Mouse (Mus musculus): ENCODE data around the gene Pknox1.

Pknox1 gene

DNA sequence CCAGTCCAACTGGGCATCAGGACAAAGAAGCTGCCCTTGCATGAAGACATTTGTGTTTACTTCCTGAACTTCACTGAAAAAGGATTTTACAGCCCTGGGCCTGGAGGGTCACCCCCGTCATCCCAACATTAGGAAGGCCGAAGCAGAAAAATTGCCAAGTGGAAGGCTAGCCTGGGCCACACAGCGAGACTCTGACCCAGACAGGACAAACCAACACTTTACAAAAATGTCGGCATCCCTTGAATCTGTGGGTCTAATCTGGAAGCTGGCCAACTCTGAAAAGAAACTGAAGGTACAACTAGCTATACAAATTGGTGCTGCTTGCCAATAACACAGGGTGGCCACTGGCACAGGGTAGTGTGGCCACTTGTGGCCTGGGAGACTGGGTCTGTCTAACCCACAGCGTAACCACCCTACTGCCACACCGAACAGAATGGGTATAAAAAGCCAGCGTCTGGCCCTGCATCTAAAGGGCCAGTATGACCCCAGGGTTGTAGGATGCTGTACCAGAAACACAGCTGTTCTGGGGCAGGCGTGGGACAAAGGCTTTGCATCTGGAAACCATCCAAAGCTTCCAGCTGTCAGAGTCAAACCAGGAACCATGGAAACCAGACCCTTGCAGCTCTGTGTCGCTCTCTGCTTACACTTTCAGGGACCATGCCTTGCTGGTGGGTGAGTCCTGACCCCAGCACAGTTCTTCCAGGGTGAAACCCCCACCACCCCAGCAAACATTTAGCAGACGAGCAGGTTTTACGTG lies 7.2 kb upstream of the Pknox1 start:
- DNase-seq, result peak; percentile 56

DNA sequence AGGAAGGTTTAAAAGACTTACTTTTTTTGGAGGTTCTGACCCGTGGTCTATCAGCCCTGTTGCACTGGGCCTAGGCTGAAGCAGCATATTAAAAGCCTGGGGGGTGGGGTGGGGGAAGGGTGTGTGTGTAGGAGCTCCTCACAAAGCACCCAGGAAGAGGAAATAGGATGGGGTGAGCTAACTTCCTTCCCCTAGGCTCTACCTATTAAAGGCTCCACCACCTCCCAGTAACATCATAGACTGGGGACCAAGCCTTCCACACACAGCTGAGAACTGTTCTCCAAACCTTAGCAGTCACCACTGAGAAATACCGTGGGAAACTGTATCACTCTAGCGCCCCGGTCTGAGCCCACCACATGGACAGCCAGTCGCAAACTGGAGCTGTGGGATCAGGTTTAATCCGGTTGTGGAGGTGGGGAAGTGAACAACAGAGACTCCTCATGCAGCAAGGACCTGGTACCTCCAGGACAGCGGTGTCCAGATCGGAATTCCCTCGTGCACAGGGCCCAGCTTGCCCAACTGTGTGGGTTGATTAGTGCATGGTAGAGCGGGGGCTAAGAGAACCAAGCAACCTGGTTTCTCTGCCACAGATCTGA lies 6.5 kb upstream of the Pknox1 start:
- DNase-seq, result no peak

DNA sequence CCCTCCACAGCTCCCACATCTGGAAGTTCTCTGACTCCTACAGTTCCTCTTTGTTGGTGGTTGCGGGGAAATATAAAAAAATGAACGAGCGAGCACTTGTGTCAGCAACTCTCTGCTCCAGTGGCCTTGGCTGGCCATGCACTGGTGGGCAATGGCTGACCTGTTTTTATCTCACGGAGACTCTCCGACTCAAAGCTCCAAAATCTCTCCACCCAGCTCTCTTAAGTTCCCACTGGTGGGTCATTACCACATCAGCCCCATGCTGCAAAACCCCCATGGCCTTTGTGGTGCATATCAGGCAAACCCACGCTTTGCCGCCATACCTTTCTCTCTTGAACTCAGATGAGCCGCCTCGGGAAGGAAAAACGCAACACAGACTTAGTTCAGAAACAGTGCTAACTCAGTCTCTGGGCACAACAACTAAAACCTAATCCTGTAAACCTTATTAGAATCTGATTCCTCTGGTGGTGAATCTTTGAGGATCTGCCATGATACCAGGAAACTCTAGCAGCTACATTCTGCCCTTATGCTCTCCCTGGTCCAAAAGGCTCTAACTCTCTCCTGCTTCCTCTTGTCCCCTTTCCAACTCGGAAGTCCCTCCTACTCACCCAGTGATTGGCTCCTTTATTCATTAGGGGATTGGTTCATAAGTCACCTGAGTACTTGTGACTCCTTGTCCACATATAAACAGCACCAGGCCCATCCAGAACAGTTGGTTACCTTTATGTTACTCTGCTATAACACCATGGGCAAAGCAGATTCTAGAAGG lies 5.3 kb upstream of the Pknox1 start:
- DNase-seq, result no peak

DNA sequence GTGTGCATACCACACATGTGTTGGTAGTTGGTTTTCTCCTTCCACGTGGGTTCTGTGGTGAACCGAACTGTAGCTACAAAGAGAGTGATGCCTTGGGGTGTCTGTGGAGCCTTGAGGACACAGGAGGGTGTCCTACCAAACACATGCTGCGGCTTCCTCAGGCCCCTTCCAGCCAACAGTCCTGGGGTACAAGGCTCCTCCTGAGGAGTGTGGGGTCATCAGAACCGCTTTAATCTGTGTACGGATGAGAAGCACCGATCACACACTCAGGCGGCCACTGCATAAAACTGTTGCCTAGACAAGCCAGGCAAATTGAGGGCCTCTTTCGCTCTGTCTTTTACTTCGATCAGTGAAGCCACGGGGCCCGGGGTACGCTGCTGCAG lies 911 bp upstream of the Pknox1 start:
- DNase-seq, result peak; percentile 35

DNA sequence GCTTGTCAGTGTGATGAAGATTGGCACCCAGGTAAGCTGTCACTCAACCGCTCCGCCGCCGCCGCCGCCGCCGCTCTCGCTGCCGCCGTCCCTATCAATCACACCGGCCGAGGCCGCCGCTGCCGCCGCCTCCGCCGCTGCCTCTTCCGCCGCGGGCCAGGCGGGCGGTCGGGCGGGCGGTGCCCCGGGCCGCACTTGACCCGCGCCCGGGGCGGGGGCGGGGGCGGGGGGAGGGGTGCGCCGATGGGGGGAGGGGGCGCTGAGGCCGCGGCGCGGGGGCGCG lies 265 bp downstream of the Pknox1 start:
- DNase-seq, result no peak

DNA sequence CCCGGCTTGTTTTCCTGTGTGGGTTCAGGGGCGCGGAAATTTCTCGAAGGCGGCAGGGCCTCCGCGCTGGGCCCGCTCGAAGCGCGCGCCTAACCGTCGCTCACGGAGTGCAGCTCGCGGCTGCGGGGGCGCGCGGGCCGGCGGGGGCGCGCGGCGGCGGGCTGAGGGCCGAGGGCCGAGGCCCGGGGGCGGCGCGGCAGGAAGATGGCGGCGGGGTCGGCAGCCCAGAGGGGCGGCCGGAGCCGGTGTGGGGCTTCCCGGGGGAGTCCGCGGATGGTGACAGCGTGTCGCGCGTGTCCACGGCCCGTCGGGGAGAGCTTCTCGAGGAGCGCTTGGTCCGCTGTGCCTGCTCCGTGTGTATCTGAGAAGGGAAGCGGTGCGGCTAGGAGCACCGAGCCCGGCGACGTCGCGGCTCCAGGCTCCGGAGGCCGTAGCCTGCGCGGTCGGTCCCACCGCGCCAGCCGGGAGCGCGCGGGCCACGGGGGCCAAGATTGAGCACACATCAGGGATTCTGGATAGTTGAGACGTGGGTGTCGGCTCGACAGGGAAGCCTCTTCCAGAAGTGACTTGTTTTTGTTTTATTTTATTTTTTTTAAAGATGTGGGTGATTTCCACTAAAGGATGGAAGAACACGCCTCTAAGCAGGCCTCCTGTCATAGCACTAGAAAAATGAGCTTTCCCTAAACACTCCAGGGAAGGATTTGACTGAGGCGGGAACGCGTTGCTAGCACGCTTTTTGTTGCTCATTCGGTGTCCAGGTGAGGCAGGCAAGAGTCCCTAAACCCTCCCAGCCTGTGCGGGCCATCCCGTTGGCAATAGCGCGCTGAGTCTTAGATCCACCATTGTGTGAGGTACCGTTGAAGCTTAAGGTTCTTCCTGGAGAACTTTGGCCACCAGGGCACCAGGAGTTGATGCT lies 865 bp downstream of the Pknox1 start:
- peak; percentile 59 for DNase-seq

DNA sequence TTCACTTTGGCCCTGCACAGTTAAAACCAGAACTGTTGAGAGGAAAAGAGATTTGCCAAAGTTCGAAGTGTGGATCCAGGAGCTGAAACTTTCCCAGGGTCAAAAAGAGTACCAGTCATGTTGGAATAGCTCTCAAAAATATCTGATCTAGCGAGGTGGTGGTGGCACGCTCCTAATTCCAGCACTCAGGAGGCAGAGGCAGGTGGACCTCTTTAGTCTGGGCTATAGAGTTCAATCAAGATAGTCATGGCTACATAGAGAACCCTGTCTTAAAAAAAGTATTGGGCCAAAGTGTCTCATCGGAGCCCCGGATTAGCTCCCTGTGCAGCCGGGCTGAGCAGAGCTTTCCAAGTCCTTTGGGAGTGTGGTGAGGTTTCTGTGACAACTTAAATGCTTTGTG lies 1.7 kb downstream of the Pknox1 start:
- no peak for DNase-seq

DNA sequence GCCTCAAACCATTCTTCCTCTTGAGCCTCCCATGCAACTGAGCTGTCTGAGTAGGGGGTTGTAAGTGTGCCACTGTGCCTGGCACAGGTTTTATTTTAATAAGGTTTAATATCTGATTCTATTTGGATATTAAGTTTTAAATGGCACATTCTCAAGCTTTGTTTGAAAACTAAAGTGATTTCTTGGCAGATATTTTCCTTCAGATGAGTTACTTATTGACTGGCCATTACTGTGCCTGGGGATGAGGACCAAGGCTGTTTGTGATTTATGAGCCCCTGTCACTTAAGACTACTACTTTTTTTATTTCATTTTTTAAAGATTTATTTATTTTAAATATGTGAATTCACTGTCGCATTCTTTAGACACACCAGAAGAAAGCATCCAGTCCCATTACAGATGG lies 5.2 kb downstream of the Pknox1 start:
- DNase-seq, result no peak

DNA sequence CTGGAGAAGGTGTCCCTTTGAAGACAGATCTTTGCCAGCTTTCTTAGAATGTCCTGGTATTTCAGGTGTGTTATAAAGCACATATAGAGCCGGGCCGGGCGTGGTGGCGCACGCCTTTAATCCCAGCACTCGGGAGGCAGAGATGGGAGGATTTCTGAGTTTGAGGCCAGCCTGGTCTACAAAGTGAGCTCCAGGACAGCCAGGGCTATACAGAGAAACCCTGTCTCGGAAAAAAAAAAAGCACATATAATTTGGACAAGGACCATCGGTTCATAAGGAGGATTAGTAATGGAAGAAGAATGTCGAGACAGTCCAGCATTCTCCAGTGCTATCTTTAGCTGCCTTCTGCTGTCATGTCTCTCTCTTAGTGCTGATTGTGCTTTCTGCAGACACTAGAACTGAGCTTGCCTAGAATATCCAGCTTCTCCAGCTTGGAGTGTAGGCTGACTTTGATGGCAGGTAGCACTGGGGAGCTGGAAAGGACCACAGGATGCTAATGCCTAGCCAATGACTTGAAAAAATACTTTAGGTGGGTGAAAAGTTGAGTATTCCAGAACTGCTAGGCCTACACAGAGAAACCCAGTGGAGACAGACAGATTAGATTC lies 5.9 kb downstream of the Pknox1 start:
- no peak for DNase-seq

DNA sequence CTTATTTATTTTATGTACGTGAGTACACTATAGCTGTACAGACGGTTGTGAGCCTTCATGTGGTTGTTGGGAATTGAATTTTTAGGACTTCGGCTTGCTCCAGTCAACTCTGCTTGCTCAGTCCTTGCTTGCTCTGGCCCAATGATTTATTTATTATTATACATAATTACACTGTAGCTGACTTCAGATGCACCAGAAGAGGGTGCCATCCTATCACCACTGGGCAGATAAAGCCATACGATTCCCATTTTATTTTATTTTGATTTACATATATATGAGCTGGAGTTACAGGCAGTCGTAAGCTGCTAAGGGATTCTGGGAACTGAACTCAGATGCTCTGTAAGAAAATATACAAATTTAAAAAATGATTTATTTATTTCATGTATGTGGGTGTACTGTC lies 7.2 kb downstream of the Pknox1 start:
- no peak for DNase-seq

DNA sequence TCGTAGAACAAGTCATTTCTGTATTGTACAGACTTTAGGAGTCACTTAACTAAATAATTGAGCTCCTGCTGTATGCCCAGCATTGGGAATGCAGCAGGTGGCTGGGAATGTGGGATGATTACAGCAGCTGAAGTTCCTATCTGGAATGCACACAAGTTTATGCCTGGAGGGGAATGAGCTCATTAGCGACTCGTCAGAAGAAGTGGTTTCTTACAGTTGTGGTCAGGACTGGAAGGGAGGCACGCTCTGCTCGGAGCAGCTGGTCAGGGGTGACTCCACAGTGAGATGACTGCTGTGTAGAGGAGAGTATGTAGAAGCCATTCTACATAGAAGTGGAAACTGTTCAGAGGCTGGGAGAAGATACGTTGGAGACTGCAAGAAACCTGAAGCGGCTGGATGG lies 10.1 kb downstream of the Pknox1 start:
- DNase-seq, result no peak

DNA sequence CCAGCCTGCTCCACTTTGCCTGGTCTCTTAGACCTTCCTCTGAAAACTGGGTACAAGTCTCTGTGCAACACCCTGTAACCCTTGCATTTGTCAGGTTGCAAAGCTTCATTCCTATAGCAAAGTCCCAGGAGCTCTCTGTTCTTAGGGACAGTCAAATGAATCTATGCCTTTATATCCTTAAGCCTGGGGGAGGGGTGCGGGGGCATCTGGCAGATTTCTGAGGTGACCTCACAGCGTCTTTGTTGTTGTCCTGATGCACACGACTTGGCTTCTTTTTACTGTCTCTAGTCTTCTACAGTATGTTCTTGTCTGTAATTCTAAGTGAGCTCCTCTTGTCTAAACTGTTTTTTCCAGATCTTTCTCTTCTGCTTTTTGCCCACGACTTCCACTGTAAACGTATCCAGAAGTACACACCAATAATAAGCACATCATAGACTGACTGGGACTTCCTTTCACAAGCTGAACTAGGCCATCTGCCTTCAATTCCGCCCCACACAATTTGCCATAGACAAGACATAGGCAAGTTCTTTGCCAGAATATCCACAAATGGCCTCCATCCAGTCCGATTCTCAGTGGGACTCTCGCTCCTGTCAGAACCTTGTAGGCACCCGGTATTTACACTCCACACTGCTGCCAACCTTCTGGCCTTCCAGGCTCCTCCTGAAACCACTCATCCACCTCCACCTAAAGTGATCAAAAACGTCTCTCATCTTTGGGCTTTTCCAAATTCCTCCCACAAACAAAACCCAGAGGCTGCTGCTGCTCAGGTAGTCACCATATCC lies 12.1 kb downstream of the Pknox1 start:
- no peak for DNase-seq

DNA sequence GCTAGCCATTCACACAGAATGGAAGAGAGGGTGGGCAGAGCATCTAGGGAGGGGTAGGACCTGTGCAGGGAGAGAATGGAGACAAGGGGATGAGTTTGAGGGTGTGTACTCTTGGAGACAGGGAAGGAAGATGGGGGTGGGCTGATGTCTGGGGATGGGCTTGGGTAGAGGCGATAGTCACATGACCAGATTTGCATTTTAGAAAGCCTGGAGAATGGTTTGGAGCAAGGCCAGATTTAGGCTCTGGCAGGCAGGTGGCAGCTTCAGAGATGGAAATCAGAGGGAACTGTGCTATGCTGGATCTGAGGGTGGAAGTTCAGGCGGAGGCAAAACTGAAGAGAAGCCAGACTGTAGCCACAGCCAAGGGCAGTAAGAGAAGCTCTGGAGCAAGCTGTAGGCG lies 15.8 kb downstream of the Pknox1 start:
- DNase-seq, result no peak

DNA sequence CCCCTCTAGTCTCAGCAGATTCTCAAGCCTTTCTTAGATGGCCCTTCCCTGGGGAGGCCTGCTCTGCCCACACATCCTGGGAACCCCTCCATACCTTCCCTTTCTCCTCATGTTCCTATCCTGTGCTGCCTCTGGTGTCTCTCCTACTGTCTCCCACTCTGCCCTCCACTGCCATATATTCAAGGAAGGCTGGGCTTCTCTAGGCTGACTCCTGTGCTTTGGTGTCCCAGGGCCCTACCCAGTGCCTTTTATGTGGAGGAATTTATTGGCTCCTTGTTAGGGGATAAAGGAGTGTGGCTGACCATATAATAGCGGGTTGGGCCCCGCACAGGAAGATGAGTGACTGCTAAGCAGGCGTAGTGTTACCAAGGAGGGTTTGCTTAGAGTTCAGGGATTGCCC lies 18.7 kb downstream of the Pknox1 start:
- no peak for DNase-seq

DNA sequence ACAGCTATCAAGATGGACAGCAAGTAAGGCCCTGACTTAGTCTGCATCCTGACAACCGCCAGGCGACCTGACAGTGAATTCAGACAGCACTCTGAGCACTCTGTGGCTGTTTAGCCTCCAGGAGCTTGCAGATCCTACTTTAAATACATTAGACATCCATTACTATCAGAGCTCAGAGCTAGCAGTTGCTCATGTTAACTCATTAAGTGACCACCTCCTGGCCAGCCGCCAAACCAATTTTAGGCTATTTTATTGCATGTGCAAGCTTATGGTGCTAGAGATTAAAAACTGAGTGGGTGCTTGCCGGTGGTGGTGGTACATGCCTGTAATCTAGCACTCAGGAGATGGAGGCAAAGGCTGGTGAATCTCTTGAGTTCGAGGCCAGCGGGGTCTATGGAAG lies 19.2 kb downstream of the Pknox1 start:
- DNase-seq, result no peak

DNA sequence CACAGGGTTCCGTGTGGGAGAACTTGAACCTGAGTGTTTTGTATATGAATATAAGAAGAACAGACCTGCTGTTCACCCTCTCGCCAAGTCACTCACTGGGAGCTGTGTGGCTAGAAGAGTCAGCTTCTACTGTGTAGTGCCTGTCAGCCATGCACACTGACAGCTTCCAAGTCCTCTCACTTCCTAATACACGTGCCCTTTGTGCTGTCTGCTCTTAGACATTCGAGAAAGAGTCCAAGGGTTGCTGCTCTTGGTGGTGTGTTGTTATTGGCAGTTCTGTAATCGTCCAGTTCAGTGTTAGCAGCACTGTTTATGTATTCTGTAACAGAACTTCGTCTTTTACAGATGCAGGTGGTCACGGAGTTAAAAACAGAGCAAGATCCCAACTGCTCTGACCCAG lies 23.6 kb downstream of the Pknox1 start:
- no peak for DNase-seq

DNA sequence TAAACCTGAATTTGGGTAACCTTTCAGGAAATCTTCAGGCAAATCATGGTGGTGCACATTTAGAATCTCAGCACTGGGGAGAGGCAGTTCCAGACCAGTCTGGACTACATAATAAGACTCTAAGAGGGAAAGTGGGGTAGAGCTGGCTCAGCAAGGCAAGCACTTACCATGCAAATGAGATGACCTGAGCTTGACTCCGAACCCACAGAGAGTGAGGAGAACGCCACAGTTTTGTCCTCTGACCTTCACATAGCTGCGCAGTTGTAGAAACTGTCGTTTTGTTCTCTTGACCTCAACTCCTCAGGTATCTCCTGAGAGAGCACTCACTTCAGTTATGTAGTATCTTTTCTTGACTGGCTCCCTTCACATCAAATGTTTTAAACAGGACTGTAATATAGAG lies 24.2 kb downstream of the Pknox1 start:
- no peak for DNase-seq

DNA sequence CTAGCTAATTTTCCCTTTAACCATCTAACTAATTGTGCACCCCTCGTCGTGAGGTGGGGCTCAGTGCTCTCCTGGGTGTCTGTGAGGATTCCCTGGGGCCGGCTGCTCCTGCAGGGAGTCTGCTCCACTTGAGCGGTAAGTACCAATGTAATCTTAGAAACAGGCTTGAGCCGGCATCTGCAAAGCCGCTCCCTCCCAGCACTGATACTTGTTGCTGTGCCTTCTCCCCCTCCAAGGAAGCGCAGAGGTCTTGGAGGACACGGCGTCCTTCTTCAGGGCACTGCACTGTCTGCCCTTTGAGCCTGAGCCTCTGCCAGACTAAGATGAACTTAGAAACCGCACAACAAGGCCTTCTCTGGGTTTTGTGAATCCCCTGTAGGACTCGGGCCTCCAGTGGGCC lies 26.3 kb downstream of the Pknox1 start:
- no peak for DNase-seq

DNA sequence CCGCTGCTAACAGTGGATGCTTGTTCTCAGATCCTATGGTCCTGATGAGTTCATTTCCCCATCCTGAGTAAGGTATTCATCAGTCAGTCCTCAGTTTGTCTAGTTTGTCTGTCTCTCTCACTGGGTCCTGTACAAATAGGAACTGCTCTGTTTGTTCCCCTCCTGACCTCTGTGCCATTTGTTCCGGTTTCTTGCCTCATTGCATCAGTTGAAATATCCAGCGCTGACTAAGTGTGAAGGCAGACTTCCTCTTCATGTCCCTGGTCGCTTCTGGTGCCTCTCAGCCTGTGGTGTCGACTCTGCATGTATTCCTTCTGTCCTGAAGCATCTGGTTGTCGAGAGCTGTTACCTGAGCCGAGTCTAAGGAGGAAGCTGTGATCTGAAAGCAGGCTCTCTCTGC lies 30.1 kb downstream of the Pknox1 start:
- peak; percentile 61 for DNase-seq

DNA sequence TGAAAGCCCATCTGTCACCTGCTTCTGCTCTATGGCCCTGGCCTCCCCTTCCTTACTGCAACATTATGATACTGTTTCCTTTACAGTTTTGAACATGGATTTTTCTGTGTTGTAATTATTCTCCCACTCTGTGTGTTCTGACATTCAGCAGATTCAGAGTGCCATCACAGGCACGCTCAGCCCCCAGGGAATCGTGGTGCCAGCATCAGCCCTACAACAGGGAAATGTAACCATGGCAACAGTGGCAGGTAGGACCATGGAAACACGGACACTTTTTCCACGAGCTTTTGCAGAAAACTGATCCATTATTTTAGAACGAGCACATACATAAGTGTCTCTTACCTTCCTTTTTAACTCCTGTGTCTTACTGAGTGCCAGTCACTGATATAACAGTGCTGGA lies 30.5 kb downstream of the Pknox1 start:
- DNase-seq, result no peak

DNA sequence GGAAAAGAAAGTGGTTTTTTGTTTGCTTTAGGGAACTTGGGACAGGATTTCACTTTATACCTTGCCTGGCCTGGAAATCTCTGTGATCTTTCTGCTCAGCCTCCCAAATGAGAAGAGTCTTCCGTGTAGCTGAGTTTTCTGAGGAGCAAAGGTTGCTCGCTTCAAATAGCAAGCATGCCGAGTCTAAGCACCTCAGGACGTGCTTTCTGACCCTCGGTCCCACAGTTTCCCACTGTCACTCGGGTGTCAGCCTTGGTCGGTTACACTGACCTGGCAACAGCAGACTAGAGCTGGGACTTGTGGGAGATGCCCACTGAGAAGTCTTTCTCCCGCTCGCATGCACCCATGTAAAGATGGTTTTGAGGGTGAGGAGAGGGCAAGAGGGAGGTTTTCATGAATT lies 33.4 kb downstream of the Pknox1 start:
- DNase-seq, result no peak

DNA sequence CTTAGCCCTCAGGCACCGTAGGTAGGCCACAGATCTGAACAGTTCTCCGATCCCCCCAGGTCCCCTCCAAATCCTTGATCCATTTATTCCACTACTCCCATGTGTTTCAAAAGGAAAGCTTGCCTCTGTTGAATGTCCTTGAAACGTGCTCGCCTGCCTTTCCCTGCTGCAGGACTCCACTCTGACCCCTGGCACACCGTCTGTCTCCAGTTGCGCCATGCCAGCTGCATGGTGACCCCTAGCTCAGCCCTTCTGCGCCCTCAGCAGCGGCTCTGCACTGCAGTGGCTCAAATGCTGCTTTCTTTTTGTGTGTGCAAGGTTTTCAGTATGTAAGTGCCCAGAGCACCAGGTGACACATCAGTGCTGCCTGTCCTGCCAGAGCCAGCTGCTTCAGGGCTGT lies 34.1 kb downstream of the Pknox1 start:
- DNase-seq, result no peak
